Mouse (Mus musculus): ENCODE measurements at regions not wholly inside any gene's neighbourhood (a gene's known extent, or its start where the extent isn't known, plus 50 kb on each side); places are given as distances from the start of the nearest gene placed in this dataset.

- Histone ChIP-seq H3K9me3 (no peaks in the 10 kb centered on the region), H3K4me3 (replicated peaks) (no peak overlapping the region), H3K27ac (no peak overlapping the region), H3K27me3 (no peaks in the 10 kb centered on the region), H3K4me1 (replicated peaks) (0 out of 2 replicates have a peak, but pooled peaks cover 4% of the 10 kb centered on the region), H3K4me2 (replicated peaks) (no peak overlapping the region), H3K9ac (replicated peaks) (no peak overlapping the region), H3K36me3 (no peaks in the 10 kb centered on the region)
- WGBS, result 87% methylated on average over 17 of the region's 17 CpGs
- ATAC-seq, result no peak
Observed at GRCm38 (mm10) chr15:97188545-97188944, 58.4 kb upstream of the Pced1b start.

GRCm38 (mm10) chr15:97187831-97188230 is 59.1 kb upstream of the Pced1b start:
- Histone ChIP-seq H3K4me1 (replicated peaks) (peaks cover 4% of the 10 kb centered on the region; the same call in 1 of the 2 replicates), H3K4me2 (replicated peaks) (no peak overlapping the region), H3K27ac (no peak overlapping the region), H3K9ac (replicated peaks) (no peak overlapping the region), H3K9me3 (no peaks in the 10 kb centered on the region), H3K4me3 (replicated peaks) (no peak overlapping the region), H3K27me3 (no peaks in the 10 kb centered on the region), H3K36me3 (no peaks in the 10 kb centered on the region)
- ATAC-seq, result no peak
- WGBS, result 43% methylated on average over 3 of the region's 3 CpGs

- Histone ChIP-seq H3K27ac (no peak overlapping the region), H3K4me2 (replicated peaks) (no peak overlapping the region), H3K27me3 (no peaks in the 10 kb centered on the region), H3K36me3 (no peaks in the 10 kb centered on the region), H3K9me3 (no peaks in the 10 kb centered on the region), H3K4me3 (replicated peaks) (no peak overlapping the region), H3K4me1 (replicated peaks) (peaks cover 21% of the 10 kb centered on the region), H3K9ac (replicated peaks) (no peak overlapping the region)
- no peak for ATAC-seq
- 82% methylated on average over 8 of the region's 8 CpGs for WGBS
Observed at GRCm38 (mm10) chr15:97186034-97186433, 60.9 kb upstream of the Pced1b start.

- H3K27me3 ChIP-seq, result no peaks in the 10 kb centered on the region
- H3K36me3 ChIP-seq, result no peaks in the 10 kb centered on the region
- H3K4me2 ChIP-seq (replicated peaks), result no peak overlapping the region
- peaks cover 34% of the 10 kb centered on the region for H3K4me1 ChIP-seq (replicated peaks)
- 31% methylated on average over 9 of the region's 9 CpGs for WGBS
- no peak overlapping the region for H3K4me3 ChIP-seq (replicated peaks)
- no peaks in the 10 kb centered on the region for H3K9me3 ChIP-seq
- H3K27ac ChIP-seq, result no peak overlapping the region
- peak; percentile 54 for ATAC-seq
- no peak overlapping the region for H3K9ac ChIP-seq (replicated peaks)
Observed at GRCm38 (mm10) chr15:97182617-97183038, 64.3 kb upstream of the Pced1b start.

GRCm38 (mm10) chr15:97180970-97181669 is 65.8 kb upstream of the Pced1b start:
- Histone ChIP-seq H3K27me3 (no peaks in the 10 kb centered on the region), H3K27ac (peak overlapping the region; percentile 47; the same call in 1 of the 2 replicates), H3K4me1 (replicated peaks) (peaks cover 36% of the 10 kb centered on the region), H3K36me3 (no peaks in the 10 kb centered on the region), H3K4me2 (replicated peaks) (0 out of 2 replicates have a peak overlapping the region, but pooled peaks have one; percentile 3), H3K9me3 (no peaks in the 10 kb centered on the region), H3K4me3 (replicated peaks) (no peak overlapping the region), H3K9ac (replicated peaks) (no peak overlapping the region)
- 43% methylated on average over 9 of the region's 9 CpGs for WGBS
- peak; percentile 77 for ATAC-seq

GRCm38 (mm10) chr15:97178286-97178685 is 68.6 kb upstream of the Pced1b start:
- no peak overlapping the region for H3K9ac ChIP-seq (replicated peaks)
- H3K4me3 ChIP-seq (replicated peaks), result no peak overlapping the region
- ATAC-seq, result 0 out of 2 replicates have a peak, but pooled peaks have one; percentile 34

GRCm38 (mm10) chr15:97177806-97178205 is 69.1 kb upstream of the Pced1b start:
- no peak overlapping the region for H3K4me3 ChIP-seq (replicated peaks)
- 73% methylated on average over 4 of the region's 4 CpGs for WGBS
- H3K9ac ChIP-seq (replicated peaks), result no peak overlapping the region
- no peak overlapping the region for H3K4me2 ChIP-seq (replicated peaks)
- no peaks in the 10 kb centered on the region for H3K27me3 ChIP-seq
- H3K27ac ChIP-seq, result peak overlapping the region; percentile 68
- no peak for ATAC-seq
- H3K36me3 ChIP-seq, result no peaks in the 10 kb centered on the region
- no peaks in the 10 kb centered on the region for H3K9me3 ChIP-seq
- peaks cover 35% of the 10 kb centered on the region for H3K4me1 ChIP-seq (replicated peaks)

More at GRCm38 (mm10) chr15:97178286-97178685, 68.6 kb upstream of the Pced1b start:
- Histone ChIP-seq H3K4me1 (replicated peaks) (peaks cover 36% of the 10 kb centered on the region), H3K27me3 (no peaks in the 10 kb centered on the region), H3K27ac (peak overlapping the region; percentile 68), H3K4me2 (replicated peaks) (no peak overlapping the region), H3K9me3 (no peaks in the 10 kb centered on the region), H3K36me3 (no peaks in the 10 kb centered on the region)
- 39% methylated on average over 3 of the region's 3 CpGs for WGBS

GRCm38 (mm10) chr15:97174989-97175388 is 71.9 kb upstream of the Pced1b start:
- H3K36me3 ChIP-seq, result no peaks in the 10 kb centered on the region
- WGBS, result 72% methylated on average over 5 of the region's 5 CpGs
- no peak for ATAC-seq

GRCm38 (mm10) chr15:97173233-97173632 is 73.7 kb upstream of the Pced1b start:
- no peak overlapping the region for H3K9ac ChIP-seq (replicated peaks)
- no peak overlapping the region for H3K4me2 ChIP-seq (replicated peaks)
- no peaks in the 10 kb centered on the region for H3K9me3 ChIP-seq
- no peak for ATAC-seq
- peaks cover 12% of the 10 kb centered on the region for H3K4me1 ChIP-seq (replicated peaks)
- H3K27me3 ChIP-seq, result no peaks in the 10 kb centered on the region
- H3K4me3 ChIP-seq (replicated peaks), result no peak overlapping the region
- H3K36me3 ChIP-seq, result no peaks in the 10 kb centered on the region
- H3K27ac ChIP-seq, result no peak overlapping the region
- WGBS, result 81% methylated on average over 17 of the region's 17 CpGs

More at GRCm38 (mm10) chr15:97174989-97175388, 71.9 kb upstream of the Pced1b start:
- no peaks in the 10 kb centered on the region for H3K27me3 ChIP-seq
- no peak overlapping the region for H3K9ac ChIP-seq (replicated peaks)
- H3K4me2 ChIP-seq (replicated peaks), result no peak overlapping the region
- no peaks in the 10 kb centered on the region for H3K9me3 ChIP-seq
- H3K4me1 ChIP-seq (replicated peaks), result peaks cover 16% of the 10 kb centered on the region
- H3K4me3 ChIP-seq (replicated peaks), result no peak overlapping the region
- H3K27ac ChIP-seq, result no peak overlapping the region

- H3K9me3 ChIP-seq, result no peaks in the 10 kb centered on the region
- no peak overlapping the region for H3K4me2 ChIP-seq (replicated peaks)
- no peak overlapping the region for H3K4me3 ChIP-seq (replicated peaks)
- no peak overlapping the region for H3K9ac ChIP-seq (replicated peaks)
- no peak for ATAC-seq
- peaks cover 4% of the 10 kb centered on the region; the same call in 1 of the 2 replicates for H3K4me1 ChIP-seq (replicated peaks)
- 80% methylated on average over 6 of the region's 6 CpGs for WGBS
- no peaks in the 10 kb centered on the region for H3K27me3 ChIP-seq
- H3K27ac ChIP-seq, result no peak overlapping the region
- H3K36me3 ChIP-seq, result no peaks in the 10 kb centered on the region
Observed at GRCm38 (mm10) chr15:97170074-97170473, 76.8 kb upstream of the Pced1b start.

- no peak overlapping the region for H3K9ac ChIP-seq (replicated peaks)
- no peak overlapping the region for H3K27ac ChIP-seq
- no peaks in the 10 kb centered on the region for H3K9me3 ChIP-seq
- no peak overlapping the region for H3K4me2 ChIP-seq (replicated peaks)
- WGBS, result 89% methylated on average over 10 of the region's 10 CpGs
- no peaks in the 10 kb centered on the region for H3K27me3 ChIP-seq
- no peak for ATAC-seq
- H3K4me1 ChIP-seq (replicated peaks), result peaks cover 4% of the 10 kb centered on the region; the same call in 1 of the 2 replicates
- no peaks in the 10 kb centered on the region for H3K36me3 ChIP-seq
- H3K4me3 ChIP-seq (replicated peaks), result no peak overlapping the region
Observed at GRCm38 (mm10) chr15:97169381-97169780, 77.5 kb upstream of the Pced1b start.

- Histone ChIP-seq H3K27me3 (no peaks in the 10 kb centered on the region), H3K27ac (no peak overlapping the region), H3K4me3 (replicated peaks) (no peak overlapping the region), H3K4me2 (replicated peaks) (no peak overlapping the region), H3K9me3 (no peaks in the 10 kb centered on the region), H3K36me3 (no peaks in the 10 kb centered on the region), H3K4me1 (replicated peaks) (no peaks in the 10 kb centered on the region), H3K9ac (replicated peaks) (no peak overlapping the region)
- no peak for ATAC-seq
- 97% methylated on average over 7 of the region's 7 CpGs for WGBS
Observed at GRCm38 (mm10) chr15:97167116-97167515, 79.8 kb upstream of the Pced1b start.
